Mouse (Mus musculus): ENCODE measurements around the gene Fam129c.

Gene Fam129c

GRCm38 (mm10) chr8:71638321-71638720, 40.9 kb downstream of the Fam129c start:
- DNase-seq (ENCODE audit: low read depth in 1 of 2, low spot score in 2 of 2), result no peak

DNA sequence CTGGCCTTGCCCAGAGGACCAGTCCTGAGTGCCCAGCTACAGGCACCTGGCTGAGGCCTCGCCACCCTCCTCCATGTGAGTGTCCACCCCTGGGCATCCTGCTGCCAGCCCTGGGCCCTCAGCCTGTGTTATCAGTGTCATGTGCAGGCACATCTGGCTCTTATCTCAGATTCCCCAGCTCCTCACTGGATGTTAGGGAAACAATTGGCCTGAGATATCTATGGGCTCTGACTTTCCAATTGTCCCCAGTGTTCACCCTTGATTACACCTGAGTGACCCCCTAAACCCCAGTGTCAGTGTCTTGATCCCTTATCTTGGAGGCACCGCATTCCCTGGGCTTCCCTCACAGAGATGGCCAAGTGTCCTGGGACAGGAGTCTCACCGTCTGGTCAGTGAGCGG, 41.9 kb downstream of the Fam129c start:
- no peak for DNase-seq (ENCODE audit: low read depth in 1 of 2, low spot score in 2 of 2)

DNA sequence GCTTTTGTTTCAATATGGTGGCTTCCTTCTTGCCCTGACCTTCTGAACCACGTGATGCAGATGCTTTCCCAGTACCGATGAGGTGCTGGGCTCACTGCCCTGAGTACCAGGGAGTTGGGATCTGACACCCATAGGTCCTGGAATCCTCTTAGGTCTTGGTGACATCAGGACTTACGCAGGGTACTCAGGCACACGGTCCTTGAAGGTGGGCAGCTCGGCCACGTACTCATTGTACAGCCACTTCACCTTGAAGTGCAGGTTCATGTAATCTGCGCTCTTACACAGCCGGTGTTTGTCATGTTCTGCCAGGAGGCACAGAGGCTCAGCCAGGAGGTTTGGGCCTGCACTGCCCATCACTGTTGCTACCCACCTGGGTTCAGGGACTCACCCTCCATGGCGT, 48.1 kb downstream of the Fam129c start:
- no peak for DNase-seq (ENCODE audit: low read depth in 1 of 2, low spot score in 2 of 2)

GRCm38 (mm10) chr8:71654600-71654999, 57.2 kb downstream of the Fam129c start:
- DNase-seq (ENCODE audit: low read depth in 1 of 2, low spot score in 2 of 2), result no peak
